Mouse (Mus musculus) heart, postnatal 0 days (tissue): ENCODE measurements at regions not wholly inside any gene's neighbourhood (a gene's known extent, or its start where the extent isn't known, plus 50 kb on each side); places are given as distances from the start of the nearest gene placed in this dataset.

Source experiments
- CTCF ChIP-seq: IDR thresholded peaks from 2 replicates; pipeline ENCODE4 v1.5.1; 2016; ENCODE audit warnings: antibody characterized with exemption, control low read depth, low read depth
- EP300 ChIP-seq: IDR thresholded peaks from 2 replicates; pipeline ENCODE4 v1.6.1; 2016; ENCODE audit warnings: antibody characterized with exemption, low read depth

- no peak for TF ChIP-seq CTCF
- TF ChIP-seq EP300 = no peak
Measured at GRCm38 (mm10) chr12:94755754-94756153, 936.3 kb upstream of the Flrt2 start.
